Mouse (Mus musculus) thymus, postnatal 4 days (tissue): ENCODE results near the gene Trim24.

Source experiments
- DNase-seq: peaks from one replicate; pipeline ENCODE4 v3.0.0; 2021

The Trim24 gene

GRCm38 (mm10) chr6:37863961-37864730, 6.5 kb upstream of the Trim24 start:
- no peak for DNase-seq

GRCm38 (mm10) chr6:37871137-37871851, 683 bp downstream of the Trim24 start:
- peak; percentile 82 for DNase-seq

DNA sequence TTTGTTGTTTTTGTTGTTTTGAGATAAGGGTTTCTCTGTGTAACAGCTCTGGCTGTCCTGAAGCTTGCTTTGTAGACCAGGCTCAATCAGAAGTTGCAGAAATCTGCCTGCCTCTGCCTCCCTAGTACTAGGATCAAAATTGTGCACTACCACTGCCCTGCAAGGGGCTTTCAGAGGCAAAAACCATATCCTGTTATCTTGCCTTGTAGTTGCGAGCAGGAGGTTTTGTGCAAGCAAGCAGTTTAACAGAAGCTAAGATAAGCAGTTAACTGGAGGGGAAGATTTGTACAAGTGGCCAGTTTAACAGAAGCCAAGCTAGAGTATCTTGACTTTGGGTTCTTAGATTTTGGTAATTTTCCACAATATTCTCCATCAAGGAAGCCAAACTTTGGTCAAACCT, 2.2 kb downstream of the Trim24 start:
- no peak for DNase-seq

GRCm38 (mm10) chr6:37873731-37874130, 3.1 kb downstream of the Trim24 start:
- DNase-seq: no peak

GRCm38 (mm10) chr6:37878206-37878605, 7.6 kb downstream of the Trim24 start:
- DNase-seq: no peak

- DNase-seq: no peak
Observed at GRCm38 (mm10) chr6:37880586-37880985, 10.0 kb downstream of the Trim24 start.

DNA sequence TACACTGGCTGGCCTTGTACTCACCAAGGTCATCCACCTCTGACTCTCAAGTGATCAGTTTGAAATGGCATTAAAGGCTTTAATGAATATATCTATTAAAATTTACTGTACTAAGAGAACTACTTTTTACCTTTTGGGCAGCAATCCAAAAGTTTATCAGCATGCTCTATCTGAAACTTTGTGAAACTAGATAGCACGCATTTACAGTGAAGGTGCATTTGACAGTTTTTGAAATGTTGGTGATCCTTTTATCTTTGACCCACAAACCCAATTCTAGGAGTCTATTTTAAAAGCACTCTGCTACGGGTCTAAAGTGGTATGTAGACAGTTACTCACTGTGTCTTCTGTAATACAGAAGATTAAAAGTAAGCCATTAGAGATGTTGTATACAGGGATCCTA, 23.0 kb downstream of the Trim24 start:
- DNase-seq: no peak

DNA sequence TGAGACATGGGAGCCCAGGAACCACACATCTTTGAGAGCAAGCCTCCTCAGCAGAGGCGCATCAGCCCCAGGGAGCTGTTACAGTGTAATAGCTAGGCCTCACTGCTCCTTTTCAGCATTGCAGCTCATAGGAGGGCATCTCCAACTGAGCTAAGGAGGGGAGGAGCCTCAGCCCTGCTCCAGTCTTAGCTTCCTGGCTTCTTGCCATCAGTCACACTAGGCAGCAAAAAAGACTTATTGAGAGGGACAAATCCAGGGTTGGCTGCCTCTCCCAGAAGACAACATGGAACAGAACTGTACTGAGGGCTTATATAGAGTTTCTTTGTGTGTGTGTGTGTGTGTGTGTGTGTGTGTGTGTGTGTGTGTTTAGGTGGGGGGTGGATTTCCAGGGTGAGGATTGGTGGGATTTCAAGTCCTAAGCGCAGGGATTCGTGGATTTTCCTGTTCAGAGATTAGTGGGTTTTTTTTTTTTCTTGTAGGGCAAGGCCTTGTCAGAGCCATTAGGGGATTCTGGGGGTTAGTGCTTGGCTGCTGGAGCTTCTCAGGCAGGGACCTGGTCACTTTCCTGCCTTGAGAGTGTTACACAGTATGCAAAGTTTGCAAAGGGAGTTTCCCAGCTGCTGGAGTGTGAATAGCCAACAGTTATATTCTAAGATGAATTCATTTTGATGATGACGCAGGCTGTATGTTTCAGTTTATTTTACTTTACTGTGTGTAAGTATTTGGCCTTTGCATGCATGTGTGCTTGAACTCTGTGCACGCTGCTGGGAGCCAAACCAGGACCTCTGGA, 25.2 kb downstream of the Trim24 start:
- DNase-seq: peak; percentile 40

GRCm38 (mm10) chr6:37900221-37900620, 29.6 kb downstream of the Trim24 start:
- no peak for DNase-seq

DNA sequence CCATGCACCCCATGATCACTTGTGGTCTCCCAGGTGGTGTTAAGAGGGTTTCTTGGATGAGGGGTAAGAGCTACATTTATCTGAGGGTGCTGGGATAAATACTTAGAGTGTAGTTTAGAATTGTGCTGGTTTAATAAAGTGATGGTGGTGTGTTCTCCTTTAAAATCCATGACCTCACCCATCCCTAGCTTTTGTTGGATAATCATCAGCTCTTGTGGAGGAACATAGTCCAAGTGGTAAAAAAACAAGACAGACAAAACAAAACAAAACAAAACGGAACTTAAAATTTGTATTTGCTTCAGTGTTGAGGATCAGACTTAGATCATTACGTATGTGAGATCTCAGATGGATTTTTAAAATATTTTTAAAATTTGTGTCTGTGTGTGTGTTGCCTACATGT, 31.2 kb downstream of the Trim24 start:
- DNase-seq: no peak

- DNase-seq: peak; percentile 31
Observed at GRCm38 (mm10) chr6:37903810-37904209, 33.2 kb downstream of the Trim24 start.

GRCm38 (mm10) chr6:37913525-37913924, 42.9 kb downstream of the Trim24 start:
- no peak for DNase-seq

DNA sequence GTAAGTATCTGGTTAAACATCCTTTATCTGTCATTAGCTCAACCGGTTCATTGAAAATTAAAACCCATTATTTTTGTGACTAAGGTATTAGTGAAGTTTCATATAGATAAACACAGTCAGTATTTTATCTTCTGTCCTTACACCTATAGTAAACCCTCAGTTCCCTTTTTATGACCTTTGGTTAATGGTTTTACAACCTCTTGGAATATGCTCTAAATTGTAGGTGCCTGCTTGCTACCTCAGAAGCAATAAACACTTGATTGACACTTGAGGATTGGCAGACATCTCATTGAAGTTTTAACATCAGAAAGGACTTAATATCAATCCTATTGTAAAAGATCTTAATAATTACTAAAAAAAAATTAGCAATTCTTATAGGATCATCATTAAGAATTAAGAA, 54.5 kb downstream of the Trim24 start:
- DNase-seq: no peak

DNA sequence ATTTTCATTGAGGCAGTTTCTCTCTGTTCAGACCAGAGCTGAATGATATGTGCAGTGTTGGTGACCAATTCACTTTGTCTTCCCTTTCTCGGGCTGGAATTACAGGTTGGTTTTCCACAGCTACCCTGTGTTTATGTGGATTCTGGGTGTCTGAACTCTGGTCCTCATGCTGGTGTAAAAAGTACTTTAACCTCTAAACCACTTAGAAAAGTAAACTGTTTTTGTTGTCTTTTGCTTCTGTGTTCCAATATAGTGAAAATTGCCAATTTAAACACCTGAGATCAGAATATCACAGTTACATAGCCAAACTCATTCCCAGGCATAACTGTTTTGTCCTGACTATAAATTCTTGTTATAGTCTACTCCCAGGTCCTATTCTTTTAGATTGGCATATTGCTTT, 56.1 kb downstream of the Trim24 start:
- no peak for DNase-seq

DNA sequence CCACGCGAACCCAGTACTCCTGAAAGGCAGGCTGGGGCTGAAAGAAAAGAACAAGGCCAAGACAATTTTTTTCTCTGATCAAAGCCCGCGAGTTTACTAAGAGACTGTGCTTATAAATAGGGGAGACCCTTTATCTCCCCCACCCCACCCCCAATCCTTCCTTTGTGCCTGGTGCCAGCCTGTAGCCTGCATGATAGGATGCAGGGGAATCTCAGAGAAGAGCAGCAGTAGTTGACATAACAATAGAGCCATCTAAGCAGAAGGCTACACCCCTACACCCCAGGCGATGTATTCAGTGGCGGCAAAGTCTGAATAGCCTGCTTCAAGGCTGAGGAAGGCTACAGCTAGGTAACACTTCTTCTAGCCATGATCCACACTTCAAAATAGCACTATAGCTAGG, 65.9 kb downstream of the Trim24 start:
- DNase-seq: no peak

DNA sequence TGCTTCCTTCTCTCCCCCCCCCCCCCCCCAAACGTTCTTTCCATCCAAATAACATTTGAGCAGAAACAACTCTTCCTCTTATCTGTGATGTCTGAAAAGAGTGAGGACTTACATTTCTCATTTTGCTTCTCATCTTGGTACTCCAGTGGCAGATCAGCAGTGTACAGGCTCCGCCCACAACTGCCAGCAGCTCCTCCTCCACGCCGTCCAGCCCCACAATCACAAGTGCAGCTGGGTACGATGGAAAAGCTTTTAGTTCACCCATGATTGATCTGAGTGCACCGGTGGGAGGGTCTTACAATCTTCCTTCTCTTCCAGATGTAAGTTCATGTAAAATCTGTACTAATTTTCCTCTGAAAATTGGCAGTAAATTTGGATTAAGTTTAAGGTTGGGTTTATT, 80.7 kb downstream of the Trim24 start:
- DNase-seq: no peak

- DNase-seq: no peak
Observed at GRCm38 (mm10) chr6:37967386-37967785, 96.8 kb downstream of the Trim24 start.

DNA sequence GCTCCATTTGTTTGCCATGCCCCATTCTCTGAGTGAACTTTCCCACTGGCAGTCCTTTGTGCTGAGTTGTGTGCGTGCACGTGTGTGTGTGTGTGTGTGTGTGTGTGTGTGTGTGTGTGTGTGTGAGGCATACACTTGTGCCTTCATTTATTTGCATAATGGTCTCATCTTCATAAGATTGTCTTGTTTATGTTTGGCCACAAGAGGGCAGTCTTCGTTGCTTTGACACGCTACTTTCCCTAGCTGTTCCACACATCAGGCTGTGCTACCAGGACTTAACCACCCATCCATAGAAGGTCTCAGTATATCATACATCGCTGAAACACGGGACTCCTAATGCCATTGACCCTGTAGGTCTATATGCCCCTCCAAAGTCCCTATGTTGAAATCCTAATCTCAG, 136.8 kb downstream of the Trim24 start:
- DNase-seq: peak; percentile 57

DNA sequence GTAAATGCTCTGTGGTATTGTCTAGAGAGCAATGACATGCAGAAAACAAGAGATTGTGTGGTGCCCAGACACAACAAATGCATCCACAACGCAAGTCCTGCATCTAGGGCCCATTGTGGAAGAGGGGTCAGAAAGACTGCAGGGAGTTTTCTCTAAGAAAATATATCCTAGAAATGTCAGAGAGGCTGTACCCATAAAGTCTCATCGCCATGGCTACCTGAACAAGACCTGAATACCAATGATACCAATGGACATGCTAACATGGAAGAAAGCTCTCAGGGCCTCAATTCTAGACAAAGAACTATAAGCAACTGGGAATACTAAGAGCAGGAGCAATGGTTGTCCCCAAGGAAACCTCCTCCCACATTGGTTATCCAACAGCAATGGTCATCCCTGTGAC, 142.2 kb downstream of the Trim24 start:
- no peak for DNase-seq
